ENCODE assay signal across 9 mouse cellular contexts in the genomic region with DNA sequence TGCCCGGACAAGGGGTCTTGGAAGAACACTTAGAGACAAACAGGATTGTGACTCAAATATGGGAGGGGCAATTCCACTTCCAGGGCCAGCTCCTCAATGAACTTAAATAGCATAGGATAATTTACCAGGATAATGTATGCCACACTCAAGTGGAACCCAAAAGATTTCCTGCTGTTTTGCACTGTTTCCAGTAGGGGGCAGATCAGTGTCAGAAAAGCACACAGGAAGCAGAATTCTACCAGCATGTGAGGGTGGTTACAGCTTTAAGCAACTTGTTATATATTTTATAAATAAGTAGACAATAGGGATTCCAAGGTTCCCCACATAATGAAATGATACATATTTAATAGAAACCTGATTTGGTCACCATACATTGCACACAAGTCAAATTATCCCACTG. TPM values are rescaled to one million over a fixed set of nuclear protein-coding genes. Genes with fewer than 3 reads are reported as not detected.
DNase-seq lines count a peak whose midpoint lies in the region; ATAC-seq and TF ChIP-seq lines count a peak whose summit lies in the region.
"Had no signal": no experiment of that assay in that cellular context is flagged by ENCODE, and none has a peak within 500 bp of the region (broad histone marks: within the 10 kb centered on the region; RNA-seq: fewer than 3 reads in every experiment).

No protein-coding gene starts in this region.

- no peaks in the 10 kb centered on the region for H3K4me1 ChIP-seq in E14TG2a.4 (replicated peaks; ENCODE audit: low read depth, low read length)
- no peaks in the 10 kb centered on the region for H3K4me1 ChIP-seq in intestine, postnatal 0 days (replicated peaks; ENCODE audit: control insufficient read depth, insufficient read depth, low read length)
- H3K4me1 ChIP-seq: megakaryocyte, embryonic 14.5 days had no signal

- DNase-seq in layer of hippocampus, adult 2 months (ENCODE audit: low spot score in 2 of 2): peak; percentile 18 to 28
- DNase-seq in layer of hippocampus, adult 8-10 months (ENCODE audit: low spot score in 2 of 2): no peak
- DNase-seq in urinary bladder, adult 2 months (ENCODE audit: low spot score): no peak
- no peak for DNase-seq in right cerebral cortex, postnatal 25 days

- TF ChIP-seq CTCF in layer of hippocampus, adult 2 months (conservative IDR thresholded peaks at IDR 0.05): peak; percentile 88
- TF ChIP-seq CTCF in C2C12 (IDR thresholded peaks at IDR 0.05; ENCODE audit: control insufficient read depth, insufficient read depth, insufficient read length): peak; percentile 46
- peak; percentile 52 for TF ChIP-seq CTCF in E14TG2a.4 (conservative IDR thresholded peaks at IDR 0.05; ENCODE audit: low read length)
- TF ChIP-seq CTCF in intestine, postnatal 0 days (IDR thresholded peaks at IDR 0.05; ENCODE audit: low read depth): peak; percentile 83

- H3K4me2 ChIP-seq in intestine, postnatal 0 days (replicated peaks; ENCODE audit: low read depth): no peak overlapping the region

- no peak overlapping the region for H3K9ac ChIP-seq in intestine, postnatal 0 days (ENCODE audit: low read depth, low read length)

- no peak overlapping the region for H3K4me3 ChIP-seq in layer of hippocampus, adult 2 months
- H3K4me3 ChIP-seq in C2C12 (ENCODE audit: insufficient read depth, poor library complexity, severe bottlenecking): no peak overlapping the region
- no peak overlapping the region for H3K4me3 ChIP-seq in E14TG2a.4 (replicated peaks; ENCODE audit: low read length)
- H3K4me3 ChIP-seq in intestine, postnatal 0 days (ENCODE audit: low read depth, low read length): no peak overlapping the region
- H3K4me3 ChIP-seq: megakaryocyte, embryonic 14.5 days had no signal

- H3K27me3 ChIP-seq in C2C12 (ENCODE audit: control insufficient read depth, insufficient read depth, insufficient read length) (no peaks in the 10 kb centered on the region), E14TG2a.4 (ENCODE audit: insufficient read depth, low read length) (no peaks in the 10 kb centered on the region)
- no peaks in the 10 kb centered on the region for H3K27me3 ChIP-seq in intestine, postnatal 0 days (replicated peaks; ENCODE audit: control insufficient read depth, insufficient read depth, low read length)
- H3K27me3 ChIP-seq: megakaryocyte, embryonic 14.5 days had no signal

- 75% methylated on average over 1 of the region's 1 CpGs for WGBS in intestine, postnatal 0 days

- H3K27ac ChIP-seq in layer of hippocampus, adult 2 months: no peak overlapping the region
- H3K27ac ChIP-seq in intestine, postnatal 0 days (ENCODE audit: low read depth, low read length): no peak overlapping the region

- H3K79me3 ChIP-seq in C2C12 (ENCODE audit: low read depth): no peaks in the 10 kb centered on the region

- no peaks in the 10 kb centered on the region for H3K9me3 ChIP-seq in E14TG2a.4 (ENCODE audit: low read length)
- no peaks in the 10 kb centered on the region for H3K9me3 ChIP-seq in intestine, postnatal 0 days (ENCODE audit: control insufficient read depth)
- H3K9me3 ChIP-seq: megakaryocyte, embryonic 14.5 days had no signal

- ATAC-seq in intestine, postnatal 0 days: no peak

- no peak overlapping the region for H3ac ChIP-seq in C2C12 (ENCODE audit: control insufficient read depth, insufficient read length, low read depth)

- no peaks in the 10 kb centered on the region for H3K79me2 ChIP-seq in C2C12 (ENCODE audit: control insufficient read depth, insufficient read depth)

- no peaks in the 10 kb centered on the region for H3K36me3 ChIP-seq in C2C12 (ENCODE audit: control insufficient read depth, insufficient read depth)
- H3K36me3 ChIP-seq in E14TG2a.4 (ENCODE audit: insufficient read depth, low read length): no peaks in the 10 kb centered on the region
- no peaks in the 10 kb centered on the region for H3K36me3 ChIP-seq in intestine, postnatal 0 days (ENCODE audit: control insufficient read depth, insufficient read depth)

TF ChIP-seq in C2C12, 6 proteins besides CTCF, POLR2A, EP300 and RAD21:
- no peak for TF ChIP-seq FOSL1 (IDR thresholded peaks at IDR 0.05; ENCODE audit: insufficient read depth, low read length, poor library complexity, severe bottlenecking)
- TF ChIP-seq MYOD1 (IDR thresholded peaks at IDR 0.05; ENCODE audit: control insufficient read depth, insufficient read length, low read depth): no peak
- TF ChIP-seq USF1 (IDR thresholded peaks at IDR 0.05; ENCODE audit: low read depth): no peak
- no peak for TF ChIP-seq CEBPB (IDR thresholded peaks at IDR 0.05; ENCODE audit: low read depth)
- no peak for TF ChIP-seq MYOG (IDR thresholded peaks at IDR 0.05; ENCODE audit: control insufficient read depth, extremely low read depth, insufficient read length)
- TF ChIP-seq MAX (IDR thresholded peaks at IDR 0.05): no peak

RNA-seq across cellular contexts. Expression of a gene that starts 13.9 kb away (rescaled TPM):
- not detected for total RNA-seq in layer of hippocampus, adult 2 months (2021)
- under 1 TPM in 1 of 4 experiments, not detected in 3; 0.33 TPM for total RNA-seq in layer of hippocampus, adult 8-10 months (2022)
- polyA plus RNA-seq in C2C12 (2012; fragmentation: generic; extraction: Trizol): not detected
- 3.0 TPM in 2 replicates for polyA plus RNA-seq in intestine, postnatal 0 days (2015; fragmentation: Nextera tagmentation; extraction: Ambion mirVana)
- 22.2 and 24.8 TPM in 2 replicates for polyA plus RNA-seq in urinary bladder, adult 2 months (2012; rRNA removed)
- polyA plus RNA-seq: hindbrain, embryonic 11.5 days had no signal

RNA-seq across cellular contexts. Expression of a gene that starts 40.1 kb away (rescaled TPM):
- total RNA-seq in layer of hippocampus, adult 2 months (2021): 10 to 100 TPM; 20.0 to 21.1 TPM
- total RNA-seq in layer of hippocampus, adult 8-10 months (2022): 10 to 100 TPM; 20.6 to 24.6 (median 22.9) TPM
- polyA plus RNA-seq in C2C12 (2012; fragmentation: generic; extraction: Trizol): 19.0 TPM
- 14.8 and 16.8 TPM in 2 replicates for polyA plus RNA-seq in intestine, postnatal 0 days (2015; fragmentation: Nextera tagmentation; extraction: Ambion mirVana)
- polyA plus RNA-seq in urinary bladder, adult 2 months (2012; rRNA removed): 10.9 and 11.2 TPM in 2 replicates

RNA-seq across cellular contexts. Expression of a gene that starts 51.2 kb away (rescaled TPM):
- total RNA-seq in layer of hippocampus, adult 2 months (2021): under 1 TPM in 1 of 2 experiments, not detected in 1; 0.12 TPM
- under 1 TPM; 0.17 to 0.39 (median 0.35) TPM for total RNA-seq in layer of hippocampus, adult 8-10 months (2022)
- not detected for polyA plus RNA-seq in C2C12 (2012; fragmentation: generic; extraction: Trizol)
- not detected in 2 replicates for polyA plus RNA-seq in intestine, postnatal 0 days (2015; fragmentation: Nextera tagmentation; extraction: Ambion mirVana)
- polyA plus RNA-seq in urinary bladder, adult 2 months (2012; rRNA removed): 0.01 and 0.06 TPM in 2 replicates
- polyA plus RNA-seq: hindbrain, embryonic 11.5 days had no signal

Comparison
In these comparisons a context has a peak if more than half of its experiments do, and no peak if none do; other contexts are left out.
1. DNase-seq: peak in layer of hippocampus, adult 2 months (2 of 2); none in layer of hippocampus, adult 8-10 months (0 of 2), urinary bladder, adult 2 months (single experiment) and right cerebral cortex, postnatal 25 days (single experiment).
2. Peak in every context shown above with its lines, with median percentiles within 50 percentile points of each other: CTCF ChIP-seq.